Mouse (Mus musculus): ENCODE results near the gene Trp53i11. TPM values are rescaled to one million over a fixed set of nuclear protein-coding genes. Genes with fewer than 3 reads are reported as not detected.

Trp53i11 gene
- 100 to 1,000 TPM; 114 to 117 TPM for total RNA-seq (2021)
- long read RNA-seq, experiment 1, transcript Trp53i11-201 (8 exons, 2,654 nt) = major isoform, 114 of 201 reads
- long read RNA-seq, experiment 1, transcript Trp53i11-202 (8 exons, 2,703 nt) = minor isoform, 38 of 201 reads
- long read RNA-seq, experiment 1, partial matches to known transcripts = 24 of 201 reads
- long read RNA-seq, experiment 1, other reads (novel, unspliced or antisense) = 25 of 201 reads
- long read RNA-seq, experiment 2, transcript Trp53i11-202 (8 exons, 2,703 nt) = minor isoform, 54 of 299 reads
- long read RNA-seq, experiment 2, transcript Trp53i11-201 (8 exons, 2,654 nt) = major isoform, 127 of 299 reads
- long read RNA-seq, experiment 2, partial matches to known transcripts = 59 of 299 reads
- long read RNA-seq, experiment 2, other reads (novel, unspliced or antisense) = 59 of 299 reads

DNA sequence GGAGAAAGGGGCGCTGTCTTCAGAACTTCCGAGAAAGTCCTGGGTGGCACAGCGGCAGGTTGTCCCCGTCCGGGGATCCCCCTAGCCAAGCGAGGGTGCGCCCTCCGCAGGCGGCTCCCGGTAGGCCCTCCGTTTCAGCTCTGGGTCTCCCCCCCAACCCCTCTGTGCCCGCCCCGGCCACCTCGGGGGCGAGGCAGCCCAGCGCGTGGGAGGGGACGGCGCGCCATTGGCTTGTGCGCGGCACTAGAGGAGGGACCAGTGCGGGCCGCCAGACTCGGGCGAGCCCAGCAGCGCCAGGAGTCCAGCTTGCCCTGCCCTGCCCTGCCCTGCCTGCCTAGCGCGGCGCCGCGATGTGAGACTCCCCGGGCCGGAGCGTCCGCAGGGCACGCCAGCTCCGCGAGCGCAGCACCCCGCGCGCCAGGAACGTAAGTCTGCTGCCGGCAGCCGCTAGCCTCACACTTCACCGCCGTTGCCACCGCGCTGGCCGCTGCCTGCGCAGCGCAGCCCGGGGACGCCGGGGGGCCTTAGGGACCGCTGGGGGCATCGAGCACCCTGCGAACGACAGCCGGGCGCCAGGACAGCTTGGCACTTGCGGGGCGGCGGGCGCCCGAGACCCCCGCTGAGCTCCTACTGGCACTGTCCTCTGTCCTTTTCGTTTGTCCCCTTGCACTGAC is at the start of gene Trp53i11:
Gene Trp53i11, plus strand, starts transcription at position 226 of the 674 bp plus-strand sequence.
- DNase-seq (ENCODE audit: low spot score in 2 of 2) = peak; percentile 88 to 91

DNA sequence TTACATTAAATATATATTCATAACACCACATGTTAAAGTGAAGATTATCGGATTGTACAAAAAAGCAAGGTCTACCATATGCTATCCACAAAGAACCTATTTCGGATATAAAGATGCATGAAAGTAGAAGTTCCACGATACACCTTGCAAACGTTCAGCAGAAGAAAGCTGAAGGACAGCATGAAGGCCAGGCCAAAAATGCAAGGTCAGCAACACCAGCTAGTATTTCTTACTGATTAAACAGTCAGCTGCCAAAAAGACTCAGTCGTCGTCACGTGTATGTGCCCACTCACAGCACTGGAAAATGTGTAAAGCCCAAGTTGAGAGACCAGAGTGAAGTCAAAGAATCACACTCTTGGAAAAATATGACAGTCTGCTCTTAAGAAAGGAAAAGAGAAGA is 47.9 kb upstream of the Trp53i11 start:
- DNase-seq (ENCODE audit: low spot score in 2 of 2) = no peak

- no peak for DNase-seq (ENCODE audit: low spot score in 2 of 2)
These were observed 46.0 kb upstream of the Trp53i11 start for GRCm38 (mm10) chr2:93141329-93141728.

DNA sequence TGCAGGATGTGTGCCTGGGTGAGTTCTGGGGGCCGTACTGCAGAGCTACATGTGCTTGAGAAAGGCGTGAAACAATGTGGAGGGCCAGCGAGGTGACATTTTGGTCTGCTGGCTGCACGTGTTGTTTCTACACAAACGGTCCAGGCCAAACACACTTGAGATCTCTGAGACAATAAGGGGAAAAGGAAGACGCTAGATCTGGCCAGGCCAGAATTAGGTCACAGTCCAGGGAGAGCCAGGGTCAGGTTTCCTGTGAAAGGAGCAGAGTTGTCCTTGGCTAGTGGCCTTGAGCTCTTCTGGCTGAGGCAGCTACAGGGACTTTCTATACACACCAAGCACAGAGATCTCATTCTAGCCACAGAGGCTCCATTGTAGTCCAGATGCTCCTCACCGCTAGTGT is 44.7 kb upstream of the Trp53i11 start:
- DNase-seq (ENCODE audit: low spot score in 2 of 2) = no peak

DNA sequence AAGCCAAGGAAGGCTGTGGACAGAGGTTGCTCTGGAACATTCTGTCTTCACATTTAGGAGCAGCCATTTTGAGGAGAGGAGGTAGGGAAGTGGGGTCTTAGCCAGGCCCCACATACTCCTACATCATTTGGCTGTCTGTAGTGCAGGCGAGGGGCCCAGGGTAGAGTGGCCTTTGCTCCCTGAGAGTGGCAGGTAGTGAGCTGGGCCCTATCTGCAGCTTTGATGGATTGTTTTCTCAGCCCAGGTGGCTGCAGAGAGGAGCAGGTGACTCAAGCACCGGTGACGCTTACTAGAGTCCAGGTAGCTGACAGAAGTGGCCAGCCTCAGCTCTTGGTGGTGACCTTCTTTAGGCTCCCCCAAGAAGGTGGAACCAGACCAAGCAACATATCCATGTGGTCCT is 43.2 kb upstream of the Trp53i11 start:
- DNase-seq (ENCODE audit: low spot score in 2 of 2) = no peak

- no peak for DNase-seq (ENCODE audit: low spot score in 2 of 2)
These were observed 37.3 kb upstream of the Trp53i11 start for GRCm38 (mm10) chr2:93150009-93150408.

- no peak for DNase-seq (ENCODE audit: low spot score in 2 of 2)
These were observed 36.5 kb upstream of the Trp53i11 start for GRCm38 (mm10) chr2:93150673-93151450.

DNA sequence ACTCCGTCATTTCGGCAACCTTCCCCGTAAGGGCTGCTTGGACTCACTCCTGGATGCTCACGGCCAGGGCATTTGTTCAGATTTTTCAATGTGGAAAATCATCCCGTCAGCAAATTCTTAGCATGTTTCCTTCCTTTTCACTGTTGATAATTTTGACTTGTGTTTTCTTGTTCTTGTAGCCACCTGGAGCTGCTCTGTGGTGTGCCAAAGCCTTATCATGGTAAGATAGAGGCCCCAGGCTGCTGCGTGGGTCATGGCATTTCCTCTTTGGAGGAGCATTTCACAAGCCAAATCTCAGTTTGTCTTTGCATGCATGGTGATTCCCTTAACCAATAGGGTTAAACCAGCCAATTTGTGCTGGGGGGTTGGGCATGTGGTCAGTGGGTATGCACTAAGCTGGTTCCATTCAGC is 35.2 kb upstream of the Trp53i11 start:
- no peak for DNase-seq (ENCODE audit: low spot score in 2 of 2)

GRCm38 (mm10) chr2:93152883-93153491 is 34.4 kb upstream of the Trp53i11 start:
- DNase-seq (ENCODE audit: low spot score in 2 of 2) = no peak

GRCm38 (mm10) chr2:93153833-93154232 is 33.5 kb upstream of the Trp53i11 start:
- no peak for DNase-seq (ENCODE audit: low spot score in 2 of 2)

DNA sequence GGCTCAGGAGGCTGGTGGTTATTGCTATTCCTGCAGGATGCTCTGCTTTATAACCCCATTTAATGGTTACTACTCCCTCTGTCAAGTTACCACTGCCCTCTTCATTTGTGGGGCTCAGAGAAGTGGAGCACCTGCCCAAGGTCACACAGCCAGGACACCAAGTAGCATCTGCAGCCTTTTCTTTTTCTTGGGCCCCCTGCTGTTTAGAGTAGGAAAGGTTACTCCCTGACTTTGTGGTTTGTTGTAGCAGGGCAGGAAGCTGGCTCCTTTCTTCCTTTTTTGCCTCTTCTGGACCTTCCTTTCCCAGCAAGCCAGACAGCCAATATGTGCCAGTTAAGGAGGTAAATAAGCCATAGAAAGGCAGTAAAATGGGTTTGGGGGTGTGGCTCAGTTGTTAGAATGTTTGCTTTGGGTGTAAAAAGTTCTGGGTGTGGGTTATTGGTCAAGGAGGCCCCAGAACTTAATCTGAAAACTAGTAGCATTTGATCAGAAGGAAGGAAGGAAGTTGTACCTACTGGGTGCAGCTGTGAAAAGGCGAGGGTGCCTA is 32.8 kb upstream of the Trp53i11 start:
- DNase-seq (ENCODE audit: low spot score in 2 of 2) = no peak

- DNase-seq (ENCODE audit: low spot score in 2 of 2) = no peak
These were observed 26.8 kb upstream of the Trp53i11 start for GRCm38 (mm10) chr2:93160467-93161035.

GRCm38 (mm10) chr2:93161914-93162664 is 25.3 kb upstream of the Trp53i11 start:
- DNase-seq (ENCODE audit: low spot score in 2 of 2) = no peak

DNA sequence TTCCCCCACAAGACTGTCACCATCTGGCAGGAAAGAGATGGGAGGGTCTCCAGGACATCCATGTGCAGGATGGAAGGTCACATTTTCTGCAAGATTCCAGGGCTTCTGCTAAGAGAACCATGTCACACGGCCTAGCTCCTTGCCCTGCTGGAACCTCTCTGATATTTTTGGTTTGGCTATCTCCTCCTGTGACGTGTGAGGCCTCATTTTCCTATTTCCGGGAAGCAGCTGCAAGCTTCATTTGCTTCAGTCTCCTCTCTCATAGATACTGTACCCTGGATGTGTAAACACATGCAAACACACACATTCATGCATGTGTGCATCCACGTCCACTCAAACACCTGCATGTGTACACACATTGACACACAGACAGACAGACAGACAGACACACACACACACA is 24.6 kb upstream of the Trp53i11 start:
- DNase-seq (ENCODE audit: low spot score in 2 of 2) = no peak

DNA sequence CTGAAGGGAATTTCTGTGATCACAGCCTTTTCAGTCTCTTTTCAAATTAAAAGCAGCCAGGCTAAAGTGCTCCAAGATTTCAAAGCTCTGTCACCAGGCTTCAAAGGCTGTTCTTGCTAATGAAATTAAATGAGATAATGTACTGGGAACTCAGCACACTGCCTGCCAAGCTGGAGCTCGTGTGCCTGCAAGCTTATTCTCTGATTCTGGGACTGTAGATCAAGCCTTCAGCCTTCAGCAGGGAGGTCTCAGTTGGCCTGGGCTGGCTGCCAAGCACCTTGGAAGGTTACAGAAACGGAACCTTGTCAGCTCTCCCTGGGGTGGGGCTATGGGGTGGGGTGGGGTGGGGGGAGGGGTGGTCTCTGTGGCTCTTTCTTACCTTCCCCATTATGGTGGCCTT is 24.0 kb upstream of the Trp53i11 start:
- DNase-seq (ENCODE audit: low spot score in 2 of 2) = peak in 1 of 2 experiments; percentile 53

- DNase-seq (ENCODE audit: low spot score in 2 of 2) = no peak
These were observed 23.5 kb upstream of the Trp53i11 start for GRCm38 (mm10) chr2:93163750-93164335.

DNA sequence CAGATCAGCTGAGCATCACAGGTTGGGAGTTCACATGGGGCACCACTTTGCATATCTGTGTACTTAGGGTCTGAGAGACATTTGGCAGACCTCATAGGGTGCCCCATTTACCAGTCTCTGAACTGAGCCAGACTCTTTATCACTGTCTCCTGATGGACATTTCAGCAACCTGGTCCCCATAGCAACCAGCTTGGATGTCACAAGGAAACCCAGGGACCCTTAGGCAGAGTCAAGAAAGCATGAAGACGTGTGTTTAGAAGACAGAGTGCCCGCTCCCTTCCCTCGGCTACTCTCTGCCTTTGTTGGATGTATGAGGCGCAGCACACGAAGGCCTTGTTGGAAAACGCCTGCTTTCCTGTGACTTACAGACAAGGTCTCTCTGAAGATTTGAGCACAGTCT is 21.1 kb upstream of the Trp53i11 start:
- no peak for DNase-seq (ENCODE audit: low spot score in 2 of 2)

- no peak for DNase-seq (ENCODE audit: low spot score in 2 of 2)
These were observed 20.5 kb upstream of the Trp53i11 start for GRCm38 (mm10) chr2:93166734-93167406.
